9 mouse cellular contexts compared by ENCODE assay signal in the genomic region with DNA sequence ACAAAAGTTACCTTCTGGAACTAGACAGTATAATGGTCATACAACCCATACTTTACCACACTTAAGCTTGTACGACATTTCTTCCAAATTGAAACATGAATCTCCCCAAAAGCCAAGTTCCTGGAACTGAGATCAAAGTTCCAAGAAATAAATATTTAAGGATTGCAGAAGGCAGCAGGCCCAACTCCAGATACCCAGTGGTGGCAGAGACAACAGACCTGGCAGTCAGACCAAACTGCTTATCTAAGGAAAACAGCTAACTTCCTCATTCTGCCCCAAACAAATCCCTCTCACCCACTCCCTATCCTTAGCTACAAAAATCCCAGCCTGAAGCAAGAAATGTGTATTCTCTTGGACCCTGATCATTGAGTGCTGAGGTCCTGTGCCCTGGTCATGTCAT. TPM values are rescaled to one million over a fixed set of nuclear protein-coding genes. Genes with fewer than 3 reads are reported as not detected.
DNase-seq lines count a peak whose midpoint lies in the region; ATAC-seq and TF ChIP-seq lines count a peak whose summit lies in the region.
"Had no signal": no experiment of that assay in that cellular context is flagged by ENCODE, and none has a peak within 500 bp of the region (broad histone marks: within the 10 kb centered on the region; RNA-seq: fewer than 3 reads in every experiment).

No protein-coding gene starts in this region.

- 0 out of 2 replicates have a peak overlapping the region, but pooled peaks have one; percentile 85 for H3K9ac ChIP-seq in hindbrain, embryonic 13.5 days
- H3K9ac ChIP-seq in hindbrain, embryonic 16.5 days (ENCODE audit: low read depth, low read length), result no peak overlapping the region
- H3K9ac ChIP-seq in CH12.LX (ENCODE audit: insufficient read depth, low read depth), result peak overlapping the region; percentile 89
- H3K9ac ChIP-seq in liver, embryonic 16.5 days (ENCODE audit: low read depth, low read length), result no peak overlapping the region

- H3K9me3 ChIP-seq in hindbrain, embryonic 13.5 days, result no peaks in the 10 kb centered on the region
- no peaks in the 10 kb centered on the region for H3K9me3 ChIP-seq in hindbrain, embryonic 16.5 days (ENCODE audit: control insufficient read depth, low read length)
- H3K9me3 ChIP-seq in CH12.LX (replicated peaks; ENCODE audit: low read length), result no peaks in the 10 kb centered on the region
- H3K9me3 ChIP-seq in liver, embryonic 16.5 days (replicated peaks; ENCODE audit: control insufficient read depth, low read length), result no peaks in the 10 kb centered on the region

- no peak for ATAC-seq in hindbrain, embryonic 13.5 days (ENCODE audit: low FRiP score)
- ATAC-seq in hindbrain, embryonic 16.5 days, result no peak
- no peak for ATAC-seq in liver, embryonic 16.5 days (ENCODE audit: low read depth)
- no peak for ATAC-seq in cerebellum, adult (ENCODE audit: insufficient number of reproducible peaks, low FRiP score, low TSS enrichment)

- no peak for TF ChIP-seq EP300 in CH12.LX (IDR thresholded peaks at IDR 0.05; ENCODE audit: low read length)

- TF ChIP-seq CTCF in CH12.LX (conservative IDR thresholded peaks at IDR 0.05 in 1 of 2, IDR thresholded peaks at IDR 0.05 in 1 of 2; ENCODE audit: low read depth in 2 of 2, low read length in 2 of 2), result no peak

- H3K36me3 ChIP-seq in hindbrain, embryonic 13.5 days, result peaks cover 15% of the 10 kb centered on the region
- no peaks in the 10 kb centered on the region; the same call in 1 of the 2 replicates for H3K36me3 ChIP-seq in hindbrain, embryonic 16.5 days (ENCODE audit: control insufficient read depth, insufficient read depth, low read length)
- H3K36me3 ChIP-seq in CH12.LX (replicated peaks in 1 of 2; ENCODE audit: control insufficient read depth in 1 of 2, insufficient read depth in 1 of 2, low read length in 1 of 2), result peaks cover 12 to 18% of the 10 kb centered on the region in 2 experiments
- H3K36me3 ChIP-seq in liver, embryonic 16.5 days (ENCODE audit: control insufficient read depth, insufficient read depth), result no peaks in the 10 kb centered on the region

- no peaks in the 10 kb centered on the region for H3K27me3 ChIP-seq in hindbrain, embryonic 13.5 days
- H3K27me3 ChIP-seq in hindbrain, embryonic 16.5 days (replicated peaks; ENCODE audit: control insufficient read depth, insufficient read depth, low read length), result no peaks in the 10 kb centered on the region
- H3K27me3 ChIP-seq in CH12.LX (replicated peaks), result no peaks in the 10 kb centered on the region
- no peaks in the 10 kb centered on the region for H3K27me3 ChIP-seq in liver, embryonic 16.5 days (ENCODE audit: control insufficient read depth, insufficient read depth, low read depth, low read length)

- in situ Hi-C loops in CH12.LX (cut with MboI; ENCODE audit: low pct_ligation_motif_present, low pct_unique_long_range_greater_than_20kb, low sequenced_read_pairs), result loop anchor here (5.0 kb wide), 2 partner anchors 37 to 97 kb away; partner anchors contain the start of gene Shmt1

- H3K4me2 ChIP-seq in hindbrain, embryonic 13.5 days, result 0 out of 2 replicates have a peak overlapping the region, but pooled peaks have one; percentile 86
- H3K4me2 ChIP-seq in hindbrain, embryonic 16.5 days (ENCODE audit: low read length), result no peak overlapping the region
- H3K4me2 ChIP-seq in CH12.LX (ENCODE audit: insufficient read depth, low read depth, poor library complexity, severe bottlenecking), result peak overlapping the region; percentile 90
- H3K4me2 ChIP-seq in liver, embryonic 16.5 days (ENCODE audit: low read depth, low read length), result peak overlapping the region; percentile 75; the same call in 1 of the 2 replicates

- TF ChIP-seq RAD21 in CH12.LX (IDR thresholded peaks at IDR 0.05; ENCODE audit: low read depth, low read length), result no peak

- TF ChIP-seq POLR2A in CH12.LX (IDR thresholded peaks at IDR 0.05; ENCODE audit: low read depth, low read length), result no peak

- no peak overlapping the region for H3K27ac ChIP-seq in hindbrain, embryonic 13.5 days
- no peak overlapping the region for H3K27ac ChIP-seq in hindbrain, embryonic 16.5 days (ENCODE audit: low read depth, low read length)
- H3K27ac ChIP-seq in CH12.LX (ENCODE audit: insufficient read depth, low read depth), result peak overlapping the region; percentile 90
- no peak overlapping the region for H3K27ac ChIP-seq in liver, embryonic 16.5 days (ENCODE audit: low read length)

- no peak overlapping the region for H3K4me3 ChIP-seq in hindbrain, embryonic 13.5 days
- no peak overlapping the region for H3K4me3 ChIP-seq in hindbrain, embryonic 16.5 days (ENCODE audit: low read length)
- H3K4me3 ChIP-seq in CH12.LX (replicated peaks in 1 of 3; ENCODE audit: low read depth in 2 of 3, low read length in 2 of 3, poor library complexity in 1 of 3), result peak overlapping the region; percentile 78 to 98 (median 79)
- no peak overlapping the region for H3K4me3 ChIP-seq in liver, embryonic 16.5 days (ENCODE audit: low read depth, low read length)

- 87% methylated on average over 1 of the region's 1 CpGs for WGBS in hindbrain, embryonic 13.5 days
- WGBS in hindbrain, embryonic 16.5 days, result 91% methylated on average over 1 of the region's 1 CpGs
- 20% methylated on average over 1 of the region's 1 CpGs for WGBS in liver, embryonic 16.5 days (ENCODE audit: insufficient replicate concordance)

- peaks cover 51% of the 10 kb centered on the region for H3K4me1 ChIP-seq in hindbrain, embryonic 13.5 days (replicated peaks)
- H3K4me1 ChIP-seq in hindbrain, embryonic 16.5 days (ENCODE audit: control insufficient read depth, insufficient read depth, low read depth, low read length), result peaks cover 38% of the 10 kb centered on the region
- H3K4me1 ChIP-seq in CH12.LX (ENCODE audit: control insufficient read depth in 1 of 2, insufficient read depth in 2 of 2), result peaks cover 13 to 64% of the 10 kb centered on the region in 2 experiments
- H3K4me1 ChIP-seq in liver, embryonic 16.5 days (ENCODE audit: control insufficient read depth, low read depth, low read length), result peaks cover 34% of the 10 kb centered on the region

- peaks cover 85% of the 10 kb centered on the region for H3K79me2 ChIP-seq in CH12.LX (replicated peaks; ENCODE audit: control insufficient read depth, extremely low read depth, insufficient read depth, poor library complexity, severe bottlenecking)

- DNase-seq in CH12.LX (ENCODE audit: extremely low read depth), result no peak
- DNase-seq in c-Kit-positive CD71-positive TER-119-negative erythroid progenitor cells, embryonic 14.5 days (ENCODE audit: low read depth), result peak; percentile 93
- no peak for DNase-seq in ovary, postnatal 36 days (ENCODE audit: low spot score)
- DNase-seq: cerebellum, adult 2 months; kidney, postnatal 36 days had no signal

- dilution Hi-C loops in CH12.LX (cut with MboI; ENCODE audit: extremely low pct_ligation_motif_present, extremely low pct_unique_long_range_greater_than_20kb, low sequenced_read_pairs), result no loop called here

TF ChIP-seq in CH12.LX, 34 proteins besides CTCF, POLR2A, EP300 and RAD21:
- TF ChIP-seq NRF1 (IDR thresholded peaks at IDR 0.05; ENCODE audit: low read depth, low read length) (no peak), MAFK (IDR thresholded peaks at IDR 0.05; ENCODE audit: insufficient replicate concordance, low read length) (0 out of 2 replicates have a peak, but pooled peaks have one; percentile 73), ZC3H11A (IDR thresholded peaks at IDR 0.05; ENCODE audit: low read depth, low read length) (no peak), JUN (IDR thresholded peaks at IDR 0.05; ENCODE audit: insufficient read depth, low read depth, low read length) (no peak), IRF4 (IDR thresholded peaks at IDR 0.05; ENCODE audit: low read depth, low read length) (no peak)

RNA-seq across cellular contexts. Expression of gene Top3a, which starts 2.3 kb away (rescaled TPM):
- 10.3 and 10.4 TPM in 2 replicates for polyA plus RNA-seq in hindbrain, embryonic 13.5 days (2015; fragmentation: Nextera tagmentation; extraction: Ambion mirVana)
- polyA plus RNA-seq in hindbrain, embryonic 16.5 days (2015; fragmentation: Nextera tagmentation; extraction: Ambion mirVana), result 7.7 and 9.4 TPM in 2 replicates
- total RNA-seq in CH12.LX (2012; rRNA removed) (28.8 and 28.9 TPM in 2 replicates), CH12.LX (2014; rRNA removed) (19.6 and 20.6 TPM in 2 replicates)
- 38.9 and 43.7 TPM in 2 replicates for polyA plus RNA-seq in CH12.LX (2012; ENCODE audit: insufficient read length, low read depth)
- polyA plus RNA-seq in liver, embryonic 16.5 days (2015; fragmentation: Nextera tagmentation; extraction: Ambion mirVana), result 5.5 and 6.2 TPM in 2 replicates

RNA-seq across cellular contexts. Expression of gene Smcr8, which starts 2.5 kb away (rescaled TPM):
- polyA plus RNA-seq in hindbrain, embryonic 13.5 days (2015; fragmentation: Nextera tagmentation; extraction: Ambion mirVana), result 5.9 and 6.5 TPM in 2 replicates
- 4.8 and 6.7 TPM in 2 replicates for polyA plus RNA-seq in hindbrain, embryonic 16.5 days (2015; fragmentation: Nextera tagmentation; extraction: Ambion mirVana)
- total RNA-seq in CH12.LX (2012; rRNA removed) (22.4 and 24.6 TPM in 2 replicates), CH12.LX (2014; rRNA removed) (8.5 and 11.0 TPM in 2 replicates)
- polyA plus RNA-seq in CH12.LX (2012; ENCODE audit: insufficient read length, low read depth), result 24.5 and 27.5 TPM in 2 replicates
- polyA plus RNA-seq in liver, embryonic 16.5 days (2015; fragmentation: Nextera tagmentation; extraction: Ambion mirVana), result 3.3 and 3.6 TPM in 2 replicates

RNA-seq across cellular contexts. Expression of gene Shmt1, which starts 36.7 kb away (rescaled TPM):
- polyA plus RNA-seq in hindbrain, embryonic 13.5 days (2015; fragmentation: Nextera tagmentation; extraction: Ambion mirVana), result 7.9 and 12.2 TPM in 2 replicates
- polyA plus RNA-seq in hindbrain, embryonic 16.5 days (2015; fragmentation: Nextera tagmentation; extraction: Ambion mirVana), result 7.4 and 10.2 TPM in 2 replicates
- total RNA-seq in CH12.LX (2012; rRNA removed) (136 and 189 TPM in 2 replicates), CH12.LX (2014; rRNA removed) (197 and 235 TPM in 2 replicates)
- polyA plus RNA-seq in CH12.LX (2012; ENCODE audit: insufficient read length, low read depth), result 178 TPM in 2 replicates
- polyA plus RNA-seq in liver, embryonic 16.5 days (2015; fragmentation: Nextera tagmentation; extraction: Ambion mirVana), result 56.9 and 62.6 TPM in 2 replicates

RNA-seq across cellular contexts. Expression of gene Mief2, which starts 46.6 kb away (rescaled TPM):
- polyA plus RNA-seq in hindbrain, embryonic 13.5 days (2015; fragmentation: Nextera tagmentation; extraction: Ambion mirVana), result 21.2 and 22.4 TPM in 2 replicates
- polyA plus RNA-seq in hindbrain, embryonic 16.5 days (2015; fragmentation: Nextera tagmentation; extraction: Ambion mirVana), result 26.2 and 29.7 TPM in 2 replicates
- total RNA-seq in CH12.LX (2012; rRNA removed), result 12.7 and 16.3 TPM in 2 replicates
- total RNA-seq in CH12.LX (2014; rRNA removed), result 6.8 and 7.2 TPM in 2 replicates
- 9.9 and 10.9 TPM in 2 replicates for polyA plus RNA-seq in CH12.LX (2012; ENCODE audit: insufficient read length, low read depth)
- 2.2 and 2.3 TPM in 2 replicates for polyA plus RNA-seq in liver, embryonic 16.5 days (2015; fragmentation: Nextera tagmentation; extraction: Ambion mirVana)

RNA-seq across cellular contexts. Expression of gene Flii, which starts 47.8 kb away (rescaled TPM):
- 64.7 and 68.2 TPM in 2 replicates for polyA plus RNA-seq in hindbrain, embryonic 13.5 days (2015; fragmentation: Nextera tagmentation; extraction: Ambion mirVana)
- 73.3 and 84.8 TPM in 2 replicates for polyA plus RNA-seq in hindbrain, embryonic 16.5 days (2015; fragmentation: Nextera tagmentation; extraction: Ambion mirVana)
- 99.3 and 112 TPM in 2 replicates for total RNA-seq in CH12.LX (2012; rRNA removed)
- total RNA-seq in CH12.LX (2014; rRNA removed), result 43.9 and 49.5 TPM in 2 replicates
- polyA plus RNA-seq in CH12.LX (2012; ENCODE audit: insufficient read length, low read depth), result 71.4 and 88.6 TPM in 2 replicates
- polyA plus RNA-seq in liver, embryonic 16.5 days (2015; fragmentation: Nextera tagmentation; extraction: Ambion mirVana), result 28.0 and 29.7 TPM in 2 replicates

Comparison
In these comparisons a context has a peak if more than half of its experiments do, and no peak if none do; other contexts are left out.
1. H3K9ac ChIP-seq: peak in hindbrain, embryonic 13.5 days (single experiment) and CH12.LX (single experiment); none in hindbrain, embryonic 16.5 days (single experiment) and liver, embryonic 16.5 days (single experiment).
2. H3K4me3 ChIP-seq: peak in CH12.LX (3 of 3); none in hindbrain, embryonic 13.5 days (single experiment), hindbrain, embryonic 16.5 days (single experiment) and liver, embryonic 16.5 days (single experiment).